Mouse (Mus musculus) gastrocnemius, postnatal 14 days (tissue): ENCODE results near the gene Dgkz. TPM values are rescaled to one million over a fixed set of nuclear protein-coding genes. Genes with fewer than 3 reads are reported as not detected.
A peak's percentile ranks its signal among the peaks of the same experiment; 100 is the strongest.

Experiments
- DNase-seq: peaks from one replicate; pipeline ENCODE4 v3.0.0; 2021; ENCODE audit warnings: mixed read lengths
- intact Hi-C: fragments of 180-260 bp; cut with DNase I; formaldehyde crosslinking; loops from one replicate; pipeline ENCODE4 v1.15.1; 2025; ENCODE audit warnings: low total_unique reads
- total RNA-seq, 2 experiments: library from RNA; stranded (reverse); gene quantifications; 2 replicates each; pipeline ENCODE4 v1.2.3; 2021

Dgkz gene
- total RNA-seq, 2 experiments from 2014 or later, result 38.6 to 42.4 TPM

DNA sequence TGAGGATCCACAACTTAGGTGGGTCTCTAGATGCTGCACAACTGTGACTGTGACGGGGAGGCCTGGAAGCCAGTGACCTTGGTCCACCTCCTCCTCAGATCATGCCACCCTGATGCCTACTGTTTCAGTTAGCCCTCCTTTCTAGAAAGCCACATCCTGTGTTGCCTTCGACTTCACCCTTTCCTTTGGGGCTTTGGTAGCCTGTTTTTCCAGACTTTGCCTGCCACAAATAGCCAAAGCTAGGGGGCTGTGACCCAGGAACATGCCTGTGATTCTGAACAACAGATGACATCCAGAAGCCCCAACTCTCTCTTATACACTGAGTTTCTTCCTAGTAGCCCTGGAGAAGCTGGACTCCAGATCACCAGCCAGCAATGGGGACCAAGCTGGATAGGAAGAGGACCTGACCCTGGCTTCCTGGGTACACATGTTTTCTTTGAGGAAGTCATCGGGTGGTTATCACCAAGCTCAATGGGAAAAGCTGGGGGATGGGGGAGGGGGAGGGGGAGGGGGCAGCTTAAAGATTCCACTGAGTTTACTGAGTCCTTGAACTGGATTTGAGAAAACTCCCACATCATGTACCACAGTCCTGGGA is 11.0 kb downstream of the Dgkz start:
- intact Hi-C loops, result no loop called here
- no peak for DNase-seq

DNA sequence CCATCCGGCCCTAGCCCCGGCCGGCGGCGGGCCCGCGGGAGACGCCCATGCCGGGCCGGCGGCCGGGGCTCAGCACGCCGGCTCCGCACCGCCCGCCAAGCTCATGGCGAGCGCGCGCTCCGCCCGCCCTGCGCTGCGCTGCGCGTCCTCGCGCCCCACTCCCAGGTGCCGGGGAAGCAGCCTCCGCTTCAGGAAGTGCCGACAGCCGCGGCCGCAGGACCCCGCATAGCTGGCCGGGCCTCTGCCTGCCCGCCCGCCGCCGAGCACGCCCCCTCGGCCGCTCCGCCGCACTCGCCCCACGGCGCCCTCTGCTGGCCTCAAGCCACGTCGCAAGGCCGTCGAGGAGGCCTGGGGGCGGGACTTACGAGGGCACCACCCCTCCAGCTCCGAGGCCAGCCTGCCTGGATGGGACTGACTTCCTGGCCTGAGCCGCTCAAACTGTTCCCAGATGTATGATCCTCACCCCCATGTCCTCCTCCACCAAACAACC is 12.2 kb downstream of the Dgkz start:
- intact Hi-C loops, result no loop called here
- peak; percentile 97 for DNase-seq

DNA sequence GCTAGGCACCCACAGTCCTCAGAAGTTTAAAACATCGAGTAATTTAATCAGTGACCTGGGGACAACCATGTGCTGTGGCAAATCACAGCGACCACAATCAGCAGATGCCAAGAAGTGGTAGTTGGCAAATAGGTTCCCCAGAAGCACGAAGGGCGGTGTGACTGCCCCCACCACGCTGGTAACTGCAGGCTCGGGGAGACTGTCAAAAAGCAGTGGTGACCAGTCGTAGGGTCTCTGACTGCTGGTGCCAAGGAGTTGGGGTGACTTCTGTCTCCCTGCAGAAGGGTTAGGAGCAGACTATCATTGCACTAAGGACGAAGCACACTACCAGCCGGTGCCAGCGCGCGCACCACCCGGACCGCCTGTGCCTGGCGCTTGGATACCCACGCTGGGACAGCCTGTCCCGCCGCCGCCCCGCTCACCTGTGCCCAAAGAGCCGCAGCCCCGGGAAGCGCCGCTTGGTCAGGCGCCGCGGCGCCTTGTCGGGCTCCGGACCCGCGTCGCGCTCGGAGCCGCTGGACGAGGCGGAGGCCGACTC is 12.7 kb downstream of the Dgkz start:
- intact Hi-C loops, result no loop called here
- peak; percentile 40 for DNase-seq

DNA sequence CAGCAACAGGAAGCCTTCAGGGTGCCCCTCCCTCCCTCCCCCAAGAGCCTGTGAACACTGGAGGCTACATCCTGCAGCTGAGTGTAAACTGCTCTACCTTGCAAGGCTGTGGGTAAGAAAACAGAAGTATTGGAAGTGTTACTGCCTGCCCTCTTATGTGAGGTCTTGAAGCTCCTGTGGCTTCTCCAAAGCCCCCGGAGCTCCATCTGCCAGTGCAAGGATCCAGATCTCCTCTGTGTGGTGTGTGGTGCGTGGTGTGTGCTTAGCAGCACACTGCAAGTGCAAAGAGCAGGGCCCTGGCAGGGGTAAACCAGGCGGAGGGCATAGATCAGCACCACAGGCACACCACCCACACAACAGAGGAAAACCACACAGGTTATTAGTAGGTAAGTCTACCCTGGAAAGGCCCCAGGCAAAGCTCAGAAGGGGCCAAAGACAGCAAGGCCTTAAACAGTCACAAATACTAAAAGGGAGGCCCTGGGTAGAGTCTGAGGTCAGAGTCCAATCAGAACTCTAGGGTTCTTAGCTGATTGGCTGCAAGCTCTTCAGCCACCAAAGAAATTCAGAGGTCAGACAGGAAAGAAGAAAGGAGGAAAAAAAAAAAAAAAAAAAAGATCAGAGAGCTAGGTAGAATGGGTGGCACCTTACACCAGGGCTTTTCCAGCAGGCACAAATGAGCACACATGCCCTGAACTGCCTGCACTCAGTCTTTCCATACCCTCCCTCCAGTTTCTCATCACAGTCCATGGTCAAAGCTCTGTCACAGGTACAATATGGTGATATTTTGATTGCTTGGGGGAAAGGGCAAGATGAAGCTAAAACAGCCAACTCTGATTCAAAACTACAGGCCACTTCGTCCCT is 13.5 kb downstream of the Dgkz start:
- no peak for DNase-seq
- intact Hi-C loops, result loop anchor here (2.0 kb wide), 1 partner anchor 17 kb away; the partner anchor contains the start of gene Gm9821

- DNase-seq, result no peak
- intact Hi-C loops, result loop anchor here (2.0 kb wide), 1 partner anchor 16 kb away; the partner anchor contains the start of gene Gm9821
Observed at GRCm38 (mm10) chr2:91960459-91960858, 15.2 kb downstream of the Dgkz start.

DNA sequence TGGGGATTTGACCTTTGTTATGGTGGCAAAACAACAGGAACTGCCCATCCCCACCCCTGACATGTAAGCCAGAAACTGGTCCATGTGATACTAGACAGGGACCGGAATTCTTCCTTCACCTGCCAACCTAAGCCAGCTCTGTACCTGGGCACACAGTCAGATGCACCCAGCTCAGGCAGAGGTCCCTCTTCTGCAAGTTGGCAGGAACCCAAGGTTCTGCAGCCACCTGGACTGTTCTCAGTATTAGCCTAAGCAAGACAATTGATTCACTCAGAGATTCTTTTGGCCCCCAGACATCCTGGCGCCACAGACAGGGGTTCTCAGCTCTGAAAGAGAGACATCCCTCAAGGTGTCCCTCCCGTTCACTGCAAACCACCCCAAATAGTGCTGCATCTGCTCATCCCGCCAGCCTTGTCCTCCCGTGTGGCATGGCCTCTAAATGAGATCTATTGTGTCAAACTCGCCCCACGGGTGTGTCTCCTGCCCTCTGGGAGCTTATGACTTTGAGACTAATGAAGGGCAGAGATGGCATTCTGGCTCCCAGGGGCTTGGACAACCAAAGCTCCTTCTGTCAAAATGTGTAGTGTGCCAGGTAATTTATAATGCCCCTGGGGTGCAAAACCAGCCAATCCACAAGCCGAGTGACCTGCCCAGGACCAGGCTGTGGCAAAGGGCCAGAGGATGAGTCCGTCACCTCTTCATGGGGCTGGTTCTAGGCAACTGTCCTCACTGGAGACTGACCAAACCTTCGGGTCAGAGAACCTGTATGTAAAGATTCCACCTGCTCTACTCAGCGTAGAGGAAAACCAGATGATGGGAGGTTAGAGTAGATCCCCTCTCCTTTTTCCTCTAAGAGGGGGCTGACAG is 15.9 kb downstream of the Dgkz start:
- no peak for DNase-seq
- intact Hi-C loops, result loop anchor here (2.0 kb wide), 1 partner anchor 15 kb away; the partner anchor contains the start of gene Gm9821

- intact Hi-C loops, result no loop called here
- DNase-seq, result peak; percentile 65
Observed at GRCm38 (mm10) chr2:91958701-91959457, 16.8 kb downstream of the Dgkz start.

GRCm38 (mm10) chr2:91958049-91958448 is 17.6 kb downstream of the Dgkz start:
- intact Hi-C loops, result no loop called here
- DNase-seq, result no peak

DNA sequence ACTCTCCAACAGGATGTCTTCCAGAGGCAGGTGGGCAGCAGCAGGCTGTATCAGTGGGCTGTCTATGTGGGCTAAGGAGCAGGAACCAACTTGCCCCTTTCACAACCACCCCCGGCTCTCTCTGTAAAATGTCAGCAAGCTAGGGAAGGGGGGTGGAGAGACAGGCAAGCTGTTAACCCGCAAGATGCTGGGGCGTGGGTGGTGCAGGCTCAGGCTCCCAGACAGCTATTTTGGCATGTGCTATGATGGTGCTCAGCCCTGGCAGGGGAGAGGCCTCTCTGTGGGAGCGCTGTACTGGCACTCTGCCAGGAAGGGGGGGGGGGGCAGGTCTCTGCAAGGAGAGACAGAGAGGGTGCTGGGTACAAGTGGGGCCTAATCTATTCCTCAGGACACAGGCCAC is 18.6 kb downstream of the Dgkz start:
- intact Hi-C loops, result no loop called here
- DNase-seq, result no peak

GRCm38 (mm10) chr2:91955875-91956274 is 19.8 kb downstream of the Dgkz start:
- DNase-seq, result no peak
- intact Hi-C loops, result no loop called here

GRCm38 (mm10) chr2:91955121-91955591 is 20.5 kb downstream of the Dgkz start:
- intact Hi-C loops, result no loop called here
- no peak for DNase-seq

GRCm38 (mm10) chr2:91953825-91954224 is 21.8 kb downstream of the Dgkz start:
- intact Hi-C loops, result no loop called here

GRCm38 (mm10) chr2:91950275-91951085 is 25.2 kb downstream of the Dgkz start:
- intact Hi-C loops, result no loop called here
- DNase-seq, result peak; percentile 63

More at GRCm38 (mm10) chr2:91953825-91954224, 21.8 kb downstream of the Dgkz start:
- peak; percentile 61 for DNase-seq

GRCm38 (mm10) chr2:91949411-91950274 is 26.0 kb downstream of the Dgkz start:
- peak; percentile 71 for DNase-seq
- intact Hi-C loops, result no loop called here

- intact Hi-C loops, result no loop called here
- DNase-seq, result peak; percentile 37
Observed at GRCm38 (mm10) chr2:91948792-91949241, 26.8 kb downstream of the Dgkz start.

DNA sequence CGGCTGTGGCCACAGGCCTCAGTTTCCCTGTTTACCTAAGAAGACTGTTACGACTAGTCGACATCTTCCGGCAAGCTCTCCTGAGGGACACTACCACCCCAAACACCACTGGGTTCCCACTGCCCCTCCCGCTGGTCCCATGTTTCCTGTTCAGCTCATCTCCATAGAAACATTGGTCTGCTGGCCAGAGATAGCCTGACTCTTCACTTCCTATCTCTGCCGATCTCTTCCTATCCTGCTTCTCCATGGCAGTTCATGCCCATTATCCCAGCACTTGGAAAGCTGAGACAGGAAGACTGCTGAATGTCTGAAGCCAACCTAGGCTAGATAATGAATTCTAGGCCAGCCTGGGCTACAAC is 27.5 kb downstream of the Dgkz start:
- peak; percentile 19 for DNase-seq
- intact Hi-C loops, result no loop called here
